Mouse (Mus musculus): ENCODE data around the gene Zfp563. TPM values are rescaled to one million over a fixed set of nuclear protein-coding genes. Genes with fewer than 3 reads are reported as not detected.
A peak's percentile ranks its signal among the peaks of the same experiment; 100 is the strongest.

Gene Zfp563
- 15.6 and 18.2 TPM in 2 replicates for polyA plus RNA-seq (2016; fragmentation: Nextera tagmentation; extraction: Ambion mirVana)

- Histone ChIP-seq H3K36me3 (no peaks in the 10 kb centered on the region), H3K27ac (peak within 1 kb of the TSS; percentile 90), H3K9ac (peak within 1 kb of the TSS; percentile 61), H3K4me1 (peaks cover 17% of the 10 kb centered on the region), H3K4me3 (peak within 1 kb of the TSS; percentile 56), H3K27me3 (no peaks in the 10 kb centered on the region), H3K4me2 (replicated peaks) (peak within 1 kb of the TSS; percentile 54), H3K9me3 (replicated peaks) (no peaks in the 10 kb centered on the region)
- ATAC-seq (ENCODE audit: low FRiP score): peak; percentile 92
- 5% methylated on average over 34 of the region's 34 CpGs for WGBS
Observed at GRCm38 (mm10) chr17:33089220-33089949, at the start of gene Zfp563. Zfp563 (plus strand) TSS chr17:33089310.

GRCm38 (mm10) chr17:33058791-33059190 is 30.3 kb upstream of the Zfp563 start:
- Histone ChIP-seq H3K4me2 (replicated peaks) (no peak overlapping the region), H3K9me3 (replicated peaks) (no peaks in the 10 kb centered on the region), H3K27ac (no peak overlapping the region), H3K9ac (no peak overlapping the region), H3K36me3 (no peaks in the 10 kb centered on the region), H3K4me1 (no peaks in the 10 kb centered on the region), H3K27me3 (no peaks in the 10 kb centered on the region), H3K4me3 (no peak overlapping the region)
- no peak for ATAC-seq (ENCODE audit: low FRiP score)
- 3% methylated on average over 1 of the region's 1 CpGs for WGBS

GRCm38 (mm10) chr17:33063001-33063400 is 26.1 kb upstream of the Zfp563 start:
- ATAC-seq (ENCODE audit: low FRiP score): no peak
- no peaks in the 10 kb centered on the region for H3K27me3 ChIP-seq
- H3K27ac ChIP-seq: no peak overlapping the region
- H3K4me2 ChIP-seq (replicated peaks): no peak overlapping the region
- H3K9me3 ChIP-seq (replicated peaks): no peaks in the 10 kb centered on the region
- no peak overlapping the region for H3K4me3 ChIP-seq
- H3K4me1 ChIP-seq: no peaks in the 10 kb centered on the region
- no peaks in the 10 kb centered on the region for H3K36me3 ChIP-seq
- WGBS: 3% methylated on average over 1 of the region's 1 CpGs
- H3K9ac ChIP-seq: no peak overlapping the region

- WGBS: 61% methylated on average over 1 of the region's 1 CpGs
- Histone ChIP-seq H3K36me3 (no peaks in the 10 kb centered on the region), H3K27me3 (no peaks in the 10 kb centered on the region), H3K4me3 (no peak within 1 kb of the TSS), H3K9ac (no peak within 1 kb of the TSS), H3K27ac (no peak within 1 kb of the TSS), H3K9me3 (replicated peaks) (no peaks in the 10 kb centered on the region), H3K4me1 (no peaks in the 10 kb centered on the region), H3K4me2 (replicated peaks) (no peak within 1 kb of the TSS)
- ATAC-seq (ENCODE audit: low FRiP score): no peak
Observed at GRCm38 (mm10) chr17:33067958-33068357, 21.2 kb upstream of the Zfp563 start, which contains the start of gene 4921501E09Rik. 4921501E09Rik (minus strand) TSS chr17:33068058.

GRCm38 (mm10) chr17:33091630-33092029 is 2.5 kb downstream of the Zfp563 start:
- peaks cover 18% of the 10 kb centered on the region for H3K4me1 ChIP-seq
- no peak for ATAC-seq (ENCODE audit: low FRiP score)
- no peak overlapping the region for H3K4me3 ChIP-seq
- no peaks in the 10 kb centered on the region for H3K9me3 ChIP-seq (replicated peaks)
- no peaks in the 10 kb centered on the region for H3K36me3 ChIP-seq
- no peak overlapping the region for H3K9ac ChIP-seq
- H3K27me3 ChIP-seq: no peaks in the 10 kb centered on the region
- no peak overlapping the region for H3K27ac ChIP-seq
- 73% methylated on average over 1 of the region's 1 CpGs for WGBS
- 0 out of 2 replicates have a peak overlapping the region, but pooled peaks have one; percentile 63 for H3K4me2 ChIP-seq (replicated peaks)

- Histone ChIP-seq H3K9me3 (replicated peaks) (no peaks in the 10 kb centered on the region), H3K4me1 (peaks cover 18% of the 10 kb centered on the region), H3K4me3 (peak overlapping the region; percentile 62), H3K27me3 (no peaks in the 10 kb centered on the region), H3K36me3 (no peaks in the 10 kb centered on the region), H3K27ac (peak overlapping the region; percentile 88), H3K9ac (peak overlapping the region; percentile 76), H3K4me2 (replicated peaks) (peak overlapping the region; percentile 63)
- peak; percentile 73 for ATAC-seq (ENCODE audit: low FRiP score)
- WGBS: 2% methylated on average over 31 of the region's 31 CpGs
Observed at GRCm38 (mm10) chr17:33092391-33093193, 3.5 kb downstream of the Zfp563 start.

GRCm38 (mm10) chr17:33097396-33097795 is 8.3 kb downstream of the Zfp563 start:
- H3K36me3 ChIP-seq: no peaks in the 10 kb centered on the region
- peaks cover 11% of the 10 kb centered on the region for H3K4me1 ChIP-seq
- ATAC-seq (ENCODE audit: low FRiP score): no peak
- no peaks in the 10 kb centered on the region for H3K27me3 ChIP-seq
- H3K27ac ChIP-seq: no peak overlapping the region
- H3K9ac ChIP-seq: no peak overlapping the region
- WGBS: 92% methylated on average over 2 of the region's 2 CpGs
- H3K4me3 ChIP-seq: no peak overlapping the region
- no peaks in the 10 kb centered on the region for H3K9me3 ChIP-seq (replicated peaks)
- no peak overlapping the region for H3K4me2 ChIP-seq (replicated peaks)

- ATAC-seq (ENCODE audit: low FRiP score): no peak
- Histone ChIP-seq H3K36me3 (no peaks in the 10 kb centered on the region), H3K4me3 (no peak overlapping the region), H3K9ac (no peak overlapping the region), H3K27ac (no peak overlapping the region), H3K4me1 (no peaks in the 10 kb centered on the region), H3K27me3 (no peaks in the 10 kb centered on the region), H3K9me3 (replicated peaks) (no peaks in the 10 kb centered on the region), H3K4me2 (replicated peaks) (no peak overlapping the region)
Observed at GRCm38 (mm10) chr17:33124546-33124945, 35.4 kb downstream of the Zfp563 start.

GRCm38 (mm10) chr17:33126257-33126656 is 37.1 kb downstream of the Zfp563 start:
- Histone ChIP-seq H3K4me2 (replicated peaks) (no peak overlapping the region), H3K9ac (no peak overlapping the region), H3K27me3 (no peaks in the 10 kb centered on the region), H3K36me3 (no peaks in the 10 kb centered on the region), H3K4me3 (no peak overlapping the region), H3K9me3 (replicated peaks) (no peaks in the 10 kb centered on the region), H3K27ac (no peak overlapping the region), H3K4me1 (no peaks in the 10 kb centered on the region)
- WGBS: 66% methylated on average over 2 of the region's 2 CpGs
- ATAC-seq (ENCODE audit: low FRiP score): no peak

- no peak for ATAC-seq (ENCODE audit: low FRiP score)
- no peaks in the 10 kb centered on the region for H3K36me3 ChIP-seq
- H3K27me3 ChIP-seq: no peaks in the 10 kb centered on the region
- H3K4me2 ChIP-seq (replicated peaks): no peak within 1 kb of the TSS
- H3K4me1 ChIP-seq: no peaks in the 10 kb centered on the region
- no peak within 1 kb of the TSS for H3K27ac ChIP-seq
- no peaks in the 10 kb centered on the region; the same call in 1 of the 2 replicates for H3K9me3 ChIP-seq (replicated peaks)
- WGBS: 81% methylated on average over 18 of the region's 18 CpGs
- no peak within 1 kb of the TSS for H3K4me3 ChIP-seq
- H3K9ac ChIP-seq: no peak within 1 kb of the TSS
Observed at GRCm38 (mm10) chr17:33139261-33139820, 50.2 kb downstream of the Zfp563 start, which contains the start of gene Morc2b. Morc2b (minus strand) TSS chr17:33139683.

All from hindbrain, embryonic 12.5 days (tissue).